Mouse (Mus musculus) lung, adult 2 months (tissue): ENCODE results near the gene Sco2. TPM values are rescaled to one million over a fixed set of nuclear protein-coding genes. Genes with fewer than 3 reads are reported as not detected.

ENCODE experiments used
- DNase-seq: peaks from one replicate; pipeline ENCODE4 v3.0.0; 2022
- H3K4me1 ChIP-seq: fragments of 200-500 bp; 2 replicates; pipeline ENCODE4 v1.6.1; 2011; ENCODE audit warnings: low read length; ENCODE audit not compliant: control insufficient read depth, insufficient read depth
- H3K4me3 ChIP-seq: fragments of 200-500 bp; replicated peaks from 2 replicates; pipeline ENCODE3; 2011; ENCODE audit warnings: low read depth, mild to moderate bottlenecking, control low read depth, low read length; ENCODE audit errors: extremely low read depth
- CTCF ChIP-seq: fragments of 200-500 bp; IDR thresholded peaks from 2 replicates; pipeline ENCODE4 v1.5.1; 2011; ENCODE audit warnings: mild to moderate bottlenecking, low read length, control low read depth; ENCODE audit not compliant: insufficient read depth
- POLR2A ChIP-seq: fragments of 200-500 bp; IDR thresholded peaks from 2 replicates; pipeline ENCODE4 v1.6.1; 2011; ENCODE audit warnings: low read depth, mild to moderate bottlenecking, control low read depth, low read length, borderline replicate concordance; ENCODE audit errors: extremely low read depth
- WGBS: fragments of 180-500 bp; shearing (Covaris S2); methylation state at CpG from one replicate; pipeline ENCODE4 v1.1.7; 2018; 5-methylcytosine and 5-hydroxymethylcytosine counted together
- polyA plus RNA-seq: library from polyadenylated mRNA; depleted of rRNA; stranded (reverse); fragments of >200 nt; gene quantifications from 2 replicates; pipeline ENCODE4 v1.2.3, GENCODE M21; 2012

Sco2 gene
- polyA plus RNA-seq, 1 experiment = 57.7 TPM

- H3K4me3 ChIP-seq = no peak overlapping the region
Measured at GRCm38 (mm10) chr15:89374801-89375534, 1.3 kb upstream of the Sco2 start.

GRCm38 (mm10) chr15:89374340-89374739, 694 bp upstream of the Sco2 start:
- DNase-seq = no peak
- TF ChIP-seq CTCF (no peak), POLR2A (no peak)
- WGBS = 49% methylated on average over 9 of the region's 9 CpGs
- peak overlapping the region; percentile 42 for H3K4me3 ChIP-seq
- H3K4me1 ChIP-seq = peaks cover 7% of the 10 kb centered on the region

More at GRCm38 (mm10) chr15:89374801-89375534, 1.3 kb upstream of the Sco2 start:
- peaks cover 7% of the 10 kb centered on the region for H3K4me1 ChIP-seq
- no peak for DNase-seq
- TF ChIP-seq POLR2A (no peak), CTCF (no peak)
- 92% methylated on average over 17 of the region's 17 CpGs for WGBS

GRCm38 (mm10) chr15:89373027-89373761, 452 bp downstream of the Sco2 start:
- 2% methylated on average over 35 of the region's 35 CpGs for WGBS

GRCm38 (mm10) chr15:89372536-89372935, 1.1 kb downstream of the Sco2 start:
- 85% methylated on average over 7 of the region's 7 CpGs for WGBS
- Histone ChIP-seq H3K4me1 (peaks cover 7% of the 10 kb centered on the region), H3K4me3 (no peak overlapping the region)
- no peak for DNase-seq
- TF ChIP-seq CTCF (no peak), POLR2A (no peak)

More at GRCm38 (mm10) chr15:89373027-89373761, 452 bp downstream of the Sco2 start:
- Histone ChIP-seq H3K4me3 (peak overlapping the region; percentile 85), H3K4me1 (peaks cover 7% of the 10 kb centered on the region)
- TF ChIP-seq CTCF = peak; percentile 72
- TF ChIP-seq POLR2A = no peak; the same call in 1 of the 2 replicates
- DNase-seq = peak; percentile 83

GRCm38 (mm10) chr15:89372068-89372467, 1.6 kb downstream of the Sco2 start:
- no peak for TF ChIP-seq CTCF
- no peak for TF ChIP-seq POLR2A
- peaks cover 7% of the 10 kb centered on the region for H3K4me1 ChIP-seq
- H3K4me3 ChIP-seq = no peak overlapping the region
- DNase-seq = no peak
- WGBS = 83% methylated on average over 13 of the region's 13 CpGs

GRCm38 (mm10) chr15:89365141-89365551, 8.5 kb downstream of the Sco2 start:
- DNase-seq = no peak
- H3K4me3 ChIP-seq = no peak overlapping the region
- peaks cover 2% of the 10 kb centered on the region; the same call in 1 of the 2 replicates for H3K4me1 ChIP-seq
- 96% methylated on average over 4 of the region's 4 CpGs for WGBS
- TF ChIP-seq CTCF (no peak), POLR2A (no peak)

- Histone ChIP-seq H3K4me1 (peaks cover 2% of the 10 kb centered on the region; the same call in 1 of the 2 replicates), H3K4me3 (no peak overlapping the region)
- TF ChIP-seq CTCF (no peak), POLR2A (no peak)
- WGBS = 65% methylated on average over 7 of the region's 7 CpGs
- DNase-seq = peak; percentile 38
Measured at GRCm38 (mm10) chr15:89363051-89363450, 10.6 kb downstream of the Sco2 start.

GRCm38 (mm10) chr15:89358784-89359183, 14.9 kb downstream of the Sco2 start:
- TF ChIP-seq CTCF (no peak), POLR2A (no peak)
- DNase-seq = no peak
- 69% methylated on average over 3 of the region's 3 CpGs for WGBS
- peaks cover 5% of the 10 kb centered on the region; the same call in 1 of the 2 replicates for H3K4me1 ChIP-seq
- H3K4me3 ChIP-seq = no peak overlapping the region

- TF ChIP-seq CTCF = no peak
- no peak for TF ChIP-seq POLR2A
- peak; percentile 23 for DNase-seq
Measured at GRCm38 (mm10) chr15:89356372-89356771, 17.3 kb downstream of the Sco2 start.

More at GRCm38 (mm10) chr15:89356372-89356771, 17.3 kb downstream of the Sco2 start:
- Histone ChIP-seq H3K4me1 (peaks cover 5% of the 10 kb centered on the region; the same call in 1 of the 2 replicates), H3K4me3 (peak overlapping the region; percentile 74)
- WGBS = under 1% methylated on average over 15 of the region's 15 CpGs
